Mouse (Mus musculus) cortical plate, adult 2 months (tissue): ENCODE measurements at regions not wholly inside any gene's neighbourhood (a gene's known extent, or its start where the extent isn't known, plus 50 kb on each side); places are given as distances from the start of the nearest gene placed in this dataset.

Source experiments
- H3K27ac ChIP-seq: fragments of 200-500 bp; 2 replicates; pipeline ENCODE4 v1.5.1; 2012; ENCODE audit warnings: low read length, control low read depth, inconsistent platforms; ENCODE audit not compliant: insufficient read depth
- H3K4me1 ChIP-seq: fragments of 200-500 bp; 2 replicates; pipeline ENCODE4 v1.6.1; 2011; ENCODE audit warnings: low read length; ENCODE audit not compliant: control insufficient read depth, insufficient read depth
- H3K4me3 ChIP-seq: fragments of 200-500 bp; 2 replicates; pipeline ENCODE4 v1.5.1; 2011; ENCODE audit warnings: mild to moderate bottlenecking, low read length, control low read depth; ENCODE audit not compliant: insufficient read depth
- CTCF ChIP-seq: fragments of 200-500 bp; IDR thresholded peaks from 2 replicates; pipeline ENCODE4 v1.5.1; 2011; ENCODE audit warnings: mild to moderate bottlenecking, control low read depth, low read length; ENCODE audit not compliant: insufficient read depth; ENCODE audit errors: extremely low read depth
- POLR2A ChIP-seq: fragments of 200-500 bp; IDR thresholded peaks from 2 replicates; pipeline ENCODE4 v1.6.1; 2011; ENCODE audit warnings: mild to moderate bottlenecking, low read length, control low read depth; ENCODE audit not compliant: insufficient read depth; ENCODE audit errors: extremely low read depth

GRCm38 (mm10) chr13:71270370-71270769 is 428.8 kb upstream of the Adamts16 start:
- H3K4me3 ChIP-seq = no peak overlapping the region
- H3K4me1 ChIP-seq = no peaks in the 10 kb centered on the region
- no peak overlapping the region for H3K27ac ChIP-seq
- TF ChIP-seq POLR2A (no peak), CTCF (no peak)

- TF ChIP-seq CTCF (no peak), POLR2A (no peak)
- H3K27ac ChIP-seq = no peak overlapping the region
- H3K4me1 ChIP-seq = no peaks in the 10 kb centered on the region
- H3K4me3 ChIP-seq = no peak overlapping the region
These were observed 427.9 kb upstream of the Adamts16 start for GRCm38 (mm10) chr13:71269496-71269895.

- no peaks in the 10 kb centered on the region for H3K4me1 ChIP-seq
- no peak overlapping the region for H3K27ac ChIP-seq
- H3K4me3 ChIP-seq = 0 out of 2 replicates have a peak overlapping the region, but pooled peaks have one; percentile 9
- TF ChIP-seq POLR2A (no peak), CTCF (no peak)
These were observed 421.8 kb upstream of the Adamts16 start for GRCm38 (mm10) chr13:71263315-71263878.

- TF ChIP-seq POLR2A (no peak), CTCF (no peak)
- H3K27ac ChIP-seq = no peak overlapping the region
- H3K4me1 ChIP-seq = no peaks in the 10 kb centered on the region
- no peak overlapping the region for H3K4me3 ChIP-seq
These were observed 421.1 kb upstream of the Adamts16 start for GRCm38 (mm10) chr13:71262575-71263295.

GRCm38 (mm10) chr13:71254016-71254415 is 412.4 kb upstream of the Adamts16 start:
- Histone ChIP-seq H3K4me3 (no peak overlapping the region), H3K4me1 (no peaks in the 10 kb centered on the region), H3K27ac (no peak overlapping the region)
- TF ChIP-seq CTCF (no peak), POLR2A (no peak)

GRCm38 (mm10) chr13:71248261-71249031 is 406.8 kb upstream of the Adamts16 start:
- H3K27ac ChIP-seq = no peak overlapping the region
- no peak for TF ChIP-seq POLR2A
- peak; percentile 41 for TF ChIP-seq CTCF
- no peaks in the 10 kb centered on the region for H3K4me1 ChIP-seq
- no peak overlapping the region for H3K4me3 ChIP-seq

- no peak for TF ChIP-seq POLR2A
- no peak for TF ChIP-seq CTCF
- Histone ChIP-seq H3K4me1 (no peaks in the 10 kb centered on the region), H3K4me3 (no peak overlapping the region), H3K27ac (no peak overlapping the region)
These were observed 405.6 kb upstream of the Adamts16 start for GRCm38 (mm10) chr13:71247241-71247640.

GRCm38 (mm10) chr13:71245326-71245725 is 403.7 kb upstream of the Adamts16 start:
- H3K4me3 ChIP-seq = no peak overlapping the region
- H3K27ac ChIP-seq = no peak overlapping the region
- H3K4me1 ChIP-seq = no peaks in the 10 kb centered on the region
- TF ChIP-seq CTCF (no peak), POLR2A (no peak)

GRCm38 (mm10) chr13:71239782-71240181 is 398.2 kb upstream of the Adamts16 start:
- no peak for TF ChIP-seq CTCF
- TF ChIP-seq POLR2A = no peak

GRCm38 (mm10) chr13:71235338-71235737 is 393.7 kb upstream of the Adamts16 start:
- no peak overlapping the region for H3K27ac ChIP-seq
- no peak for TF ChIP-seq POLR2A
- TF ChIP-seq CTCF = no peak
- peaks cover 3% of the 10 kb centered on the region for H3K4me1 ChIP-seq
- no peak overlapping the region for H3K4me3 ChIP-seq

More at GRCm38 (mm10) chr13:71239782-71240181, 398.2 kb upstream of the Adamts16 start:
- no peak overlapping the region for H3K4me3 ChIP-seq
- no peaks in the 10 kb centered on the region for H3K4me1 ChIP-seq
- no peak overlapping the region for H3K27ac ChIP-seq
